Mouse (Mus musculus) neutrophil, adult 5-6 weeks (primary cell): ENCODE data around the gene Pros1. TPM values are rescaled to one million over a fixed set of nuclear protein-coding genes. Genes with fewer than 3 reads are reported as not detected.

Source experiments
- ATAC-seq: fragments of 151-379, 151-347 bp; 2 replicates; pipeline ENCODE4 v1.8.0; 2017; ENCODE audit warnings: mild to moderate bottlenecking, moderate TSS enrichment; ENCODE audit not compliant: insufficient number of reproducible peaks, poor library complexity, low FRiP score, severe bottlenecking; ENCODE audit errors: extremely low read depth
- total RNA-seq: library from RNA; stranded (forward); fragments of 200-1000 nt; gene quantifications from 2 replicates; pipeline ENCODE4 v1.2.3, GENCODE M21; 2017

Pros1 gene
- total RNA-seq, 1 experiment from 2014 or later, result 7.1 TPM

GRCm38 (mm10) chr16:62974926-62975325, 120.8 kb downstream of the Pros1 start:
- ATAC-seq, result no peak

Other genes starting within 250 kb of the Pros1 start
- gene Nsun3, start 67.5 kb upstream of the Pros1 start, total RNA-seq, result 29.7 and 29.8 TPM in 2 replicates
- 0.23 and 0.37 TPM in 2 replicates for gene Stx19, start 39.6 kb upstream of the Pros1 start, total RNA-seq
- gene Arl13b, start 7.3 kb upstream of the Pros1 start, total RNA-seq, result 27.9 and 36.1 TPM in 2 replicates